Mouse (Mus musculus): ENCODE measurements around the gene Map2k1.
A peak's percentile ranks its signal among the peaks of the same experiment; 100 is the strongest.

The Map2k1 gene

DNA sequence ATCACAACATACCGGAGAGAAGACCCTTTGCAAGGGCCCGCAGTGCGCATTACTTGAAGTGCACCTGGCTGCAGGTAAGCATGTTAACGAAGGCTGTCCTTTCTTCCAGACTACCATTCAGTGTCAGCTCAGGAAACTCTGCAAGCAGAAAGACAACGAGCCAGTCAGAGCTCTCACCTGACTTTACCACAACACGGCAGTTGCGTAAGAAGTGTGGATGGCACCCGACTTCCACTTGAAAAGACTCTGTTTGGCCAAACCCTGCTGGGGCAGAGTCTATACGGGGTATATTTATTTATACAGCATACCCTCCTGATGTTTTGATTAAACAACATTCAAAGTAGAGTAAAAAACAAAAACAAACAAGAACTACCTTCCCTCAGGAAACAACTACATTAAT, 113.6 kb downstream of the Map2k1 start:
- no peak for DNase-seq (ENCODE audit: low spot score in 2 of 2)

DNA sequence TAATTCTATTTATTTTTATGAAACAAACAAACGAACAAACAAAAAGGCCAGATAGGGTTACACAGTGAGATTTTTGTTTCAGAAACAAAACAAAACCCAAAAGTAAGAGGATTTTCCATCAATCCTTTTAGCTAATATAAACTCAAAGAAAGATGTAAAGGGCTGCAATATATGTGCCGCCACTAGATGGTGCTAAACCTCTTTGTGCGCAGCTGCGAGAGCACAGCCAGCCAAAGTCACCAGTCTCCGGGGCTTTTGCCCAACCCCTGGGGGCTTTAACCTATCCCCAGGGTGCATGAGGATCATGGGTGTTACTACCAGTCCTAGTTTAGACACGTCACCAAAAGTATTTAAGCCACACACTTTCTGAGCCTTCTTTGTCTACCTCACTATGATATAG, 114.5 kb downstream of the Map2k1 start:
- DNase-seq (ENCODE audit: low spot score in 2 of 2), result peak; percentile 36 to 50
